Mouse (Mus musculus) heart, embryonic 15.5 days (tissue): Measurements from ENCODE around the gene Map3k11. TPM values are rescaled to one million over a fixed set of nuclear protein-coding genes. Genes with fewer than 3 reads are reported as not detected.
"Not testable (repeated sequence)": the region's sequence is repeated elsewhere in the genome, so short reads cannot be mapped to it uniquely, and the experiment has no call there.

Source experiments
- ATAC-seq: fragments of 200-750 bp; cut with Nextera tagmentation; replicated peaks from 2 replicates; pipeline ENCODE4 v1.8.0; 2017; ENCODE audit warnings: low read depth, moderate TSS enrichment; ENCODE audit not compliant: insufficient number of reproducible peaks, insufficient read depth, low FRiP score
- H3K27ac ChIP-seq: fragments of 300-500 bp; sonication (generic); 2 replicates; pipeline ENCODE4 v1.5.1; 2015; ENCODE audit warnings: mild to moderate bottlenecking, inconsistent platforms
- H3K27me3 ChIP-seq: fragments of 300-500 bp; sonication (generic); 2 replicates; pipeline ENCODE4 v1.6.1; 2015; ENCODE audit warnings: inconsistent platforms
- H3K36me3 ChIP-seq: fragments of 300-500 bp; sonication (generic); 2 replicates; pipeline ENCODE4 v1.6.1; 2015; ENCODE audit warnings: mild to moderate bottlenecking, inconsistent platforms
- H3K4me1 ChIP-seq: fragments of 300-500 bp; sonication (generic); replicated peaks from 2 replicates; pipeline ENCODE4 v1.6.1; 2015; ENCODE audit warnings: inconsistent platforms
- H3K4me2 ChIP-seq: fragments of 300-500 bp; sonication (generic); 2 replicates; pipeline ENCODE4 v1.6.1; 2015; ENCODE audit warnings: inconsistent platforms, mild to moderate bottlenecking, moderate library complexity
- H3K4me3 ChIP-seq: fragments of 300-500 bp; sonication (generic); 2 replicates; pipeline ENCODE4 v1.5.1; 2015; ENCODE audit warnings: mild to moderate bottlenecking, inconsistent platforms
- H3K9ac ChIP-seq: fragments of 300-500 bp; sonication (generic); 2 replicates; pipeline ENCODE4 v1.6.1; 2015; ENCODE audit warnings: mild to moderate bottlenecking, inconsistent platforms
- H3K9me3 ChIP-seq: fragments of 300-500 bp; sonication (generic); replicated peaks from 2 replicates; pipeline ENCODE4 v1.6.1; 2016; ENCODE audit warnings: inconsistent platforms
- WGBS: fragments of 180-500 bp; shearing (Covaris S2); methylation state at CpG from one replicate; pipeline ENCODE4 v1.1.7; 2015; ENCODE audit warnings: mixed read lengths; 5-methylcytosine and 5-hydroxymethylcytosine counted together
- polyA plus RNA-seq: library from polyadenylated mRNA; unstranded; fragments of >200 nt; fragmentation: Nextera tagmentation; extraction: Ambion mirVana; gene quantifications from 2 replicates; pipeline ENCODE4 v1.2.1, GENCODE M21; 2015

Gene Map3k11
- polyA plus RNA-seq, 1 experiment from 2014 or later = 23.7 TPM

DNA sequence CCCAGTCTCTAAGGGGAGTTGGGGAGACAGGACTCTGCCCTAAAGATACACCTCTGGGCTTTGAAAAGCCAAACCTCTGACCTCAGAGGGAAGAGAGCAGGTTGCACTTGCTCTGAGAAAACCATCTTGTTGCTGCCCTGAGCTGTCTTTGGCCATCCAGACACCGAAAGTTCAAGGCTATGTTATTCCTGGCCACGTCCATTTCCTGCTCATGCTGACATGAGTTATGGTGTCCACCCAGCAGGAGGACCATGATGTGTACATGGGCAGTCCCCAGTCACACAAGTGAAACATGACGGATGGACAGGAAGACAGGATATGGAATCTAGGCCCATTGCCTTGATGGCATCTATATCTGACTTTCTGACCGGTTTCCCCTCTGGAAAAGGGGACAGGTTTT, 8.1 kb upstream of the Map3k11 start:
- no peaks in the 10 kb centered on the region for H3K27me3 ChIP-seq
- no peaks in the 10 kb centered on the region for H3K9me3 ChIP-seq
- H3K36me3 ChIP-seq = peaks cover 87% of the 10 kb centered on the region
- H3K4me1 ChIP-seq = no peaks in the 10 kb centered on the region
- 69% methylated on average over 4 of the region's 4 CpGs for WGBS
- no peak overlapping the region for H3K4me3 ChIP-seq
- ATAC-seq = no peak; the same call in 1 of the 2 replicates
- no peak overlapping the region for H3K4me2 ChIP-seq
- H3K27ac ChIP-seq = no peak overlapping the region
- no peak overlapping the region for H3K9ac ChIP-seq

DNA sequence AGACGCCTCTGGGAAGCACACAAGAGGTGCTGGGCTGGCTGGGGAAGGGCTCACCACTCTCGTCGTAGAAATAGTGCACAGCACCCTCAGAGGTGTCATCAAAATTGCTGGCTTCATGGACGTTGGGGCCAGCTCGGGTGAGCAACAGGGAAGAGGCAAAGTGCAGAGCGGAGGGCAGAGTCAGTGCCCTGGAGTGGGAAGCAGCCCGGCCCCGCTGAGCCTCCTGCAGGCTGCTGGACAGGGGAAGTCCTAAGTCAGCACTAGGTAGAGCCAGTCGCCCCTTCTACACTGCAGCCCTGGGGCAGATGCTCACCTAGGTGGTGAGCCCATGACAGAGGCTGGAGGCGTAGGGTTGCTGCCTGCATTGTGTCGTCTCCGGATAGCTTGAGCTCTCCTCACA, 4.3 kb upstream of the Map3k11 start:
- Histone ChIP-seq H3K9me3 (no peaks in the 10 kb centered on the region), H3K4me2 (no peak overlapping the region), H3K4me1 (peaks cover 11% of the 10 kb centered on the region), H3K27me3 (no peaks in the 10 kb centered on the region), H3K36me3 (peaks cover 67% of the 10 kb centered on the region), H3K27ac (no peak overlapping the region), H3K9ac (no peak overlapping the region), H3K4me3 (no peak overlapping the region)
- WGBS = 84% methylated on average over 12 of the region's 12 CpGs
- no peak for ATAC-seq

DNA sequence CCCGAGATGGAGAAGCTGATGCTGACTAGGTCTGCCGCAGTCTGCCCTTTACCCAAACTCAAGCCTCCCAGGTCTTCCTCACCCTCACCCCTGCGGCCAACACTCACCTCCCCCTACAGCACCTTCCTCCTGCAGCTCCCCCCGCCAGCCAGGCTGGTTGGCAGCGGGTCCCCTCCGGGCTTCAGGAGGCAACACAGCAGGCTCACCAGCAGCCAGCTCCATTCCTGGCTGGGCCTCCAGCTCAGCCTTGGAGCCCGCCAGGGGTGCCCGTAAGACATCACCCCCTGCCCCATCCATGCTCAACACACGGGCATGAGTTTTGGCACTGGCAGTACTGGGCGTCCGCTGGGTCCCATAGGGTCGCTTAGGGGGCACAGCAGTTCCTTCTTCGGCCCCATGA, 3.6 kb upstream of the Map3k11 start:
- H3K4me3 ChIP-seq = no peak overlapping the region
- ATAC-seq = no peak
- WGBS = 90% methylated on average over 13 of the region's 13 CpGs
- no peaks in the 10 kb centered on the region for H3K9me3 ChIP-seq
- H3K9ac ChIP-seq = no peak overlapping the region
- no peak overlapping the region for H3K4me2 ChIP-seq
- no peaks in the 10 kb centered on the region for H3K27me3 ChIP-seq
- peaks cover 12% of the 10 kb centered on the region for H3K4me1 ChIP-seq
- peaks cover 59% of the 10 kb centered on the region for H3K36me3 ChIP-seq
- H3K27ac ChIP-seq = no peak overlapping the region

DNA sequence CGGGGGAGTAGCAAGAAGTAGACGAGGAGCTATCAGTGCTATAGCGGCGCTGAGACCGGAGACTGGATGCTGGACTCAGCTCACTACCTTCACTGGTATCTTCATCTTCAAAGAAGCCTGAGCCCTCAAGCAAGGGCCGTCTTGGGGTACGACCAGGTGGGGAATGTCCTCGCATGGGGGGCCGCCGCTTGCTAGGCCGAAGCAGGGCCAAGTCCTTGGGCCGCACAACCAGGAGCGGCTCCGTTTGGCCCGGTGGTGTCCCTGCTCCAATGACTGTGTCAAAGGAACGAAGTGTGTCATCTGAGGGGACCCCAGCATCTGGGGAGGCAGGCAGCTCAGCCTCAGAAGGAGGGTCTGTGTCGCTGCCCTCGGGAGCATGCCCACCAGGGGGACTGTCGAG, 3.1 kb upstream of the Map3k11 start:
- no peak overlapping the region for H3K4me3 ChIP-seq
- 91% methylated on average over 19 of the region's 19 CpGs for WGBS
- peaks cover 55% of the 10 kb centered on the region for H3K36me3 ChIP-seq
- H3K27ac ChIP-seq = no peak overlapping the region
- no peaks in the 10 kb centered on the region for H3K9me3 ChIP-seq
- no peak overlapping the region for H3K9ac ChIP-seq
- peaks cover 17% of the 10 kb centered on the region for H3K4me1 ChIP-seq
- no peak overlapping the region for H3K4me2 ChIP-seq
- no peak for ATAC-seq
- H3K27me3 ChIP-seq = no peaks in the 10 kb centered on the region

DNA sequence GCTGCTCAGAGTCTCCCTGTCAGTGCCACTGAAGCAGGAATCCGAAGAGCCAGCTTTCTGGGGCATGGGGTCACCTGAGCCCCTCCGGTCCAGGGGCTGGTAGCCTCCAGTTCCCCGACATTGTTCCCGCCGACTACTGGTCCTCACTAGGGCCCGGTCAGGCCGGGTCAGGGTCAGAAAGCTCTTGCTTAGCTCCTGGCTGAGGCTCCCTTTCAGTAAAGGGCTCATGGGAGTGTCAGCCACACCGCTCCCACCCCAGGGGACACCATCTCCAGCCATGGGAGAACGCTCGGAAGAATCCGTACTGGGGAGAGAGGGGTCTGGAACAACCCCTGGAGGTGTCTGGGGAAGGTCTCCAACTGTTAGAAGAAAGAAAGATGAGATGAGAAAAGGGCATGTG, 2.7 kb upstream of the Map3k11 start:
- Histone ChIP-seq H3K4me2 (no peak overlapping the region), H3K9ac (no peak overlapping the region), H3K27me3 (no peaks in the 10 kb centered on the region), H3K36me3 (peaks cover 51% of the 10 kb centered on the region), H3K27ac (no peak overlapping the region), H3K9me3 (no peaks in the 10 kb centered on the region), H3K4me3 (no peak overlapping the region), H3K4me1 (peaks cover 21% of the 10 kb centered on the region)
- no peak for ATAC-seq
- 93% methylated on average over 11 of the region's 11 CpGs for WGBS

DNA sequence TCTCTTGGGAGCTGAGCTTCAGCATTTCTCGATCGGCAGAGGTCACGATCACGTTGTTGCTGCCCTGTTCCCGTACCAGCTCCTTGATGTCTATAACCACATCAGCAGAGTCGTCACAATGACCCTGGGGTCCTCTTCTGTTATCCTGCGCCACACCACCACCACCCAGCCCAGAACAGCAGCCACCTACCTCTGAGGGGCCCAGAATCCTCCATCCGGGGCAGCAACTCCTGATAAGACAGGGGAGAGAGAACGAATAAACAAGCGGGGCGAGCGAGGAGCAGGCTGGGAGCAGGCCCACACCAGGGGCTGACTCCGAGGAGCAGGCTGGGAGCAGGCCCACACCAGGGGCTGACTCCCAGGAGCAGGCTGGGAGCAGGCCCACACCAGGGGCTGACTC, 2.1 kb upstream of the Map3k11 start:
- Histone ChIP-seq H3K36me3 (peaks cover 45% of the 10 kb centered on the region), H3K9ac (no peak overlapping the region)

DNA sequence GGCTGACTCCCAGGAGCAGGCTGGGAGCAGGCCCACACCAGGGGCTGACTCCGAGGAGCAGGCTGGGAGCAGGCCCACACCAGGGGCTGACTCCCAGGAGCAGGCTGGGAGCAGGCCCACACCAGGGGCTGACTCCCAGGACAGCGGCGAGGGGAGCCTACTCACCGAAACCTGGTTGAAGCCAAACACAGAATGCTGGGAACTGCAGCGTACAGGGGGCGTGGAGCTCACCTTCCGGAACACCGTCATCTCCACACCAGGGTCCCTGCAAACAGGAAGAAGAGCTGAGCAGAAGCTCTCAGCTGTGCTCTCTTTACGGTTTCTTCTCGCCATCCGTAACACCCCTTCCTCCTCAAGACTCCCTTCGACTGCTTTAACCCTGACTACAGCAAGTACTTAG, 1.6 kb upstream of the Map3k11 start:
- 0 out of 2 replicates have a peak overlapping the region, but pooled peaks have one; percentile 98 for H3K4me2 ChIP-seq
- WGBS = 88% methylated on average over 12 of the region's 12 CpGs
- H3K27me3 ChIP-seq, H3K9me3 ChIP-seq, H3K9ac ChIP-seq, ATAC-seq, H3K27ac ChIP-seq: not testable (repeated sequence)
- H3K4me1 ChIP-seq = peaks cover 32% of the 10 kb centered on the region
- H3K36me3 ChIP-seq = peaks cover 44% of the 10 kb centered on the region
- peak overlapping the region; percentile 94; the same call in 1 of the 2 replicates for H3K4me3 ChIP-seq

More for the DNA sequence above, 2.1 kb upstream of the Map3k11 start:
- H3K4me2 ChIP-seq = no peak overlapping the region
- ATAC-seq = no peak
- H3K4me1 ChIP-seq = peaks cover 27% of the 10 kb centered on the region
- H3K27ac ChIP-seq = no peak overlapping the region
- WGBS = 78% methylated on average over 13 of the region's 13 CpGs
- H3K27me3 ChIP-seq = no peaks in the 10 kb centered on the region
- no peaks in the 10 kb centered on the region for H3K9me3 ChIP-seq
- no peak overlapping the region for H3K4me3 ChIP-seq

DNA sequence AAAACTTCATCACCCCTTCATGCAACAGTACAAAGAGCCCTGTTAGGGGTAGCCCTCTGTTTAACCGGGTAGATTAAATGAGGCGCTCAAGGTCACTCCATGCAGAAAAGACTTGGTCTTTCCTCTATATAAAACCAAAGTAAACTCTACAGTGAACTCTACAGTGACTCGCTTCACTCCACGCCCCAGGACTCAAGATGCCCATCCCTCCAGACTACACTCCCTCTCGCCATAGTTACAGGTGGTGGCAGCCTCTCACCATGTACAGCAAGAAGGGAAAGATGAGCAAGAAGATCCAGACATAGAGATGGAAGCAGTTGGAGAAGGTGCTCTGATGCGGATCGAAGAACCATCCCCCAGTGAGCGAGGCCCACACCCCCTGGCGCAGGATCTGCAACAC, 804 bp upstream of the Map3k11 start:
- Histone ChIP-seq H3K36me3 (peaks cover 38% of the 10 kb centered on the region), H3K4me2 (peak overlapping the region; percentile 98), H3K27me3 (no peaks in the 10 kb centered on the region), H3K4me1 (peaks cover 40% of the 10 kb centered on the region), H3K9ac (peak overlapping the region; percentile 90), H3K4me3 (peak overlapping the region; percentile 94), H3K9me3 (no peaks in the 10 kb centered on the region), H3K27ac (peak overlapping the region; percentile 97)
- WGBS = 18% methylated on average over 9 of the region's 9 CpGs
- no peak for ATAC-seq

DNA sequence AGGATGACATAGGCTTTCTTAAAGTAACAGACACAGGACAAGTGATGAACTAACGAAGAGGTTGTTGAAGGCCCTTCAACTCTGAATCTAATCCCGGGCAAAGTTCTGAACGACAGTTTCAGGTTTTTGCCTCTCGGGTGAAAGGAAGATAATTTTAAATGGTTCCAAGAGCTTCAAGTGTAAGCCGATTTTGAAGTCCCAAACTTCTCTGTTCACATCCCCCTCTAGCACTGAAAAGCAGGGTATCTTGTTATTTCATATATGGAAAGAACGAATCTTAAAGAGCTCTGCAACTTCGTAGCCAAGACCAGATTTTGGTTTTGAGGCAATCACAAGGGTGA, 516 bp downstream of the Map3k11 start:
- peaks cover 52% of the 10 kb centered on the region for H3K4me1 ChIP-seq
- peak overlapping the region; percentile 94 for H3K4me3 ChIP-seq
- peaks cover 37% of the 10 kb centered on the region for H3K36me3 ChIP-seq
- ATAC-seq = no peak
- H3K27ac ChIP-seq = peak overlapping the region; percentile 97
- H3K9me3 ChIP-seq = no peaks in the 10 kb centered on the region
- peak overlapping the region; percentile 98 for H3K4me2 ChIP-seq
- WGBS = 1% methylated on average over 7 of the region's 7 CpGs
- H3K9ac ChIP-seq = peak overlapping the region; percentile 92
- no peaks in the 10 kb centered on the region for H3K27me3 ChIP-seq

DNA sequence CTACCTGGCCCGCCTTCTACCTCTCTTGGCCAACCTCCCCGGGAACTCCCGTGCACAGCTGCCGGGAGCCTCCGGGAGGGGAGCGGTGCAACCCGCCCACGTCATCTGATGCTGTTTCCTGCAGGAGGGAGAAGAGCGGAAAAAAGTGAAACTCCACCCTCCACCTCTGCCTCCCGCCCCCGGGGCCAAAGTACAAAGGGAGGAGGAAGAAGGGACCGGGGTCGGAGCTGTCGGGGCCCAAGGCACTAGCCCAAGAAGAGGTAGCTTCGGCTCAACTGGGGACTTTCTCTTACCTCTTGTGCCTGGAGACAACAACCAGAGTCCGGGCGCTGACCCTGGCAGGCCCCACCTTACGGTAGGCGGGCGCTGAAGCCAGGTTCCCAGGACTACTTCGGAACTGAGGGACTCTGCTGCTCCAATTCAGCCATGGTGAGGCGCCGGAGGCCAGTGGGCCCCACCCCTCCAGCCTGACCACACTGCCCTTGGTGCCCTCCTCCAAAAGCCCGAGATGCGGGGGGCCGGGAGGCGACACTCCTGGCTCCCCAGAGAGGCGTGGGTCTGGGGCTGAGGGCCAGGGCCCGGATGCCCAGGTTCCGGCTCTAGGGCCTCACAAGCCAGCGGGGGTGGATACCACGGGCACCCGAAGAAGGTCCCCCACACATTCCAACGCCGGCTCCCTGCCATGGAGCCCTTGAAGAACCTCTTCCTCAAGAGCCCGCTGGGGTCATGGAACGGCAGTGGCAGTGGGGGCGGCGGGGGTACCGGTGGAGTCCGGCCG, 1.2 kb downstream of the Map3k11 start:
- ATAC-seq = peak; percentile 68
- Histone ChIP-seq H3K27me3 (no peaks in the 10 kb centered on the region), H3K9me3 (no peaks in the 10 kb centered on the region), H3K27ac (peak overlapping the region; percentile 97), H3K4me3 (peak overlapping the region; percentile 94), H3K4me1 (peaks cover 54% of the 10 kb centered on the region), H3K4me2 (peak overlapping the region; percentile 98), H3K36me3 (peaks cover 33% of the 10 kb centered on the region), H3K9ac (peak overlapping the region; percentile 92)
- WGBS = 4% methylated on average over 42 of the region's 42 CpGs

DNA sequence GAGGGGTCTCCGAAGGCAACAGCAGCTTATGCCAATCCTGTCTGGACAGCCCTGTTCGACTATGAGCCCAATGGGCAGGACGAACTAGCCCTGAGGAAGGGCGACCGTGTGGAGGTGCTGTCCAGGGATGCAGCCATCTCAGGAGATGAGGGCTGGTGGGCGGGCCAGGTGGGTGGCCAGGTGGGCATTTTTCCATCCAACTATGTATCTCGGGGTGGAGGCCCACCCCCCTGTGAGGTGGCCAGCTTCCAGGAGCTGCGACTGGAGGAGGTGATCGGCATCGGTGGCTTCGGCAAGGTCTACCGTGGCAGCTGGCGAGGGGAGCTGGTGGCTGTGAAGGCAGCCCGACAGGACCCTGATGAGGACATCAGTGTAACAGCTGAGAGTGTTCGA, 1.8 kb downstream of the Map3k11 start:
- Histone ChIP-seq H3K4me2 (peak overlapping the region; percentile 98), H3K36me3 (peaks cover 32% of the 10 kb centered on the region), H3K27me3 (no peaks in the 10 kb centered on the region), H3K4me1 (peaks cover 54% of the 10 kb centered on the region), H3K9ac (peak overlapping the region; percentile 92), H3K4me3 (peak overlapping the region; percentile 94), H3K9me3 (no peaks in the 10 kb centered on the region), H3K27ac (peak overlapping the region; percentile 97)
- WGBS = 58% methylated on average over 15 of the region's 15 CpGs
- no peak for ATAC-seq

DNA sequence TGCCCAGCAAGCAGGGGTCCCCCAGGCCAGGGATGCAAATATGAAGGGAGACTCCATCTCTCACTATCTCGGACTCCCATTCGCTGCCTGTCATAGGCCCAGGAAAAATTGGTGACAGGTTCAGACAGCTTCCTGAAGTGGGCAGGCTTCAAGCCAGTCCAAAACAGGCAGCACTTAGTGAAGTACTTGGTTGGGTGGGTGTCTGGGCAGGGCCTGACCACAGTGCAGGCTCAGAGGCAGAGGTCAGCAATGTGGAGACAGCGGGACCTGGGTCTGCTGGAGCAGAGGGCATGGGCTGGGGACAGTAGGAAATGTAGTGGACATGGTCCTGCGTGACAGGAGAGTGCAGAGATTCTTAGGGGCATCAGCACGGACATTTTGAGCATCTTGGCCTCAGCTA, 3.1 kb downstream of the Map3k11 start:
- H3K9ac ChIP-seq = peak overlapping the region; percentile 92
- ATAC-seq = no peak
- peak overlapping the region; percentile 94 for H3K4me3 ChIP-seq
- no peaks in the 10 kb centered on the region for H3K9me3 ChIP-seq
- peaks cover 57% of the 10 kb centered on the region for H3K4me1 ChIP-seq
- no peaks in the 10 kb centered on the region for H3K27me3 ChIP-seq
- peak overlapping the region; percentile 98 for H3K4me2 ChIP-seq
- H3K36me3 ChIP-seq = peaks cover 32% of the 10 kb centered on the region
- 51% methylated on average over 5 of the region's 5 CpGs for WGBS
- H3K27ac ChIP-seq = peak overlapping the region; percentile 97
